Mouse (Mus musculus) MEL (cell line): ENCODE measurements around the gene Eif4e2. TPM values are rescaled to one million over a fixed set of nuclear protein-coding genes. Genes with fewer than 3 reads are reported as not detected.

ENCODE experiments used
- DNase-seq: peaks from one replicate; pipeline ENCODE4 v3.0.0; 2011; ENCODE audit warnings: low read depth, low spot score
- H3K27ac ChIP-seq: 2 replicates; pipeline ENCODE4 v1.5.1; 2012; ENCODE audit warnings: low read depth, mild to moderate bottlenecking, control low read depth, low read length, moderate library complexity; ENCODE audit not compliant: control insufficient read depth
- H3K27me3 ChIP-seq, 2 experiments: fragments of 150-350 bp in 1 of 2; sonication (generic) in 1 of 2; 2 replicates each; pipeline ENCODE4 v1.6.1; 2012; ENCODE audit warnings: low read length in 2 of 2, mild to moderate bottlenecking in 2 of 2, improper control_type of control experiment in 1 of 2, moderate library complexity in 1 of 2; ENCODE audit not compliant: insufficient read depth in 2 of 2, control insufficient read depth in 1 of 2
- H3K36me3 ChIP-seq, 2 experiments: 2 replicates each; pipeline ENCODE4 v1.6.1; 2012 to 2014; ENCODE audit warnings: low read length in 2 of 2, improper control_type of control experiment in 1 of 2, inconsistent platforms in 1 of 2, mild to moderate bottlenecking in 1 of 2; ENCODE audit not compliant: insufficient read depth in 2 of 2, control insufficient read depth in 1 of 2
- H3K4me1 ChIP-seq, 2 experiments: fragments of 150-350 bp in 1 of 2; sonication (generic) in 1 of 2; 2 replicates each; pipeline ENCODE4 v1.6.1; 2012; ENCODE audit warnings: low read length in 2 of 2, improper control_type of control experiment in 1 of 2, mild to moderate bottlenecking in 1 of 2; ENCODE audit not compliant: insufficient read depth in 2 of 2, control insufficient read depth in 1 of 2
- H3K4me3 ChIP-seq, 2 experiments: fragments of 150-350 bp in 1 of 2; sonication (generic) in 1 of 2; 2 replicates each; pipeline ENCODE4 v1.5.1; 2012; ENCODE audit warnings: low read depth in 2 of 2, low read length in 2 of 2, mild to moderate bottlenecking in 2 of 2, moderate library complexity in 2 of 2, control low read depth in 1 of 2, improper control_type of control experiment in 1 of 2; ENCODE audit not compliant: control insufficient read depth in 1 of 2, insufficient read depth in 1 of 2
- H3K79me2 ChIP-seq: 2 replicates; pipeline ENCODE4 v1.6.1; 2012; ENCODE audit warnings: mild to moderate bottlenecking, low read length, moderate library complexity; ENCODE audit not compliant: control insufficient read depth, poor library complexity, insufficient read depth
- H3K9ac ChIP-seq: 2 replicates; pipeline ENCODE4 v1.6.1; 2012; ENCODE audit warnings: low read depth, mild to moderate bottlenecking, control low read depth, low read length, moderate library complexity; ENCODE audit not compliant: control insufficient read depth, poor library complexity, severe bottlenecking
- H3K9me3 ChIP-seq: fragments of 150-350 bp; sonication (generic); replicated peaks from 2 replicates; pipeline ENCODE4 v1.6.1; 2012; ENCODE audit warnings: mild to moderate bottlenecking, low read length, improper control_type of control experiment, moderate library complexity; ENCODE audit not compliant: insufficient read depth
- CHD1 ChIP-seq: IDR thresholded peaks from 2 replicates; pipeline ENCODE4 v1.6.1; 2012; ENCODE audit warnings: low read depth, mild to moderate bottlenecking, inconsistent platforms, low read length, improper control_type of control experiment
- CTCF ChIP-seq, 3 experiments: IDR thresholded peaks in 2 of 3; conservative IDR thresholded peaks in 1 of 3; 2 replicates each; pipeline ENCODE4 v1.5.1; 2011 to 2012; ENCODE audit warnings: low read length in 3 of 3, low read depth in 2 of 3, mild to moderate bottlenecking in 2 of 3, improper control_type of control experiment in 1 of 3, inconsistent platforms in 1 of 3, mixed read lengths in 1 of 3, moderate library complexity in 1 of 3; ENCODE audit not compliant: control insufficient read depth in 1 of 3, insufficient read depth in 1 of 3, poor library complexity in 1 of 3, severe bottlenecking in 1 of 3
- E2F4 ChIP-seq: IDR thresholded peaks from 2 replicates; pipeline ENCODE4 v1.6.1; 2011; ENCODE audit warnings: low read depth, low read length, improper control_type of control experiment, borderline replicate concordance
- ELF1 ChIP-seq: IDR thresholded peaks from 2 replicates; pipeline ENCODE4 v1.6.1; 2014; ENCODE audit warnings: low read depth, mild to moderate bottlenecking, inconsistent platforms, low read length, improper control_type of control experiment, moderate library complexity
- EP300 ChIP-seq, 2 experiments: IDR thresholded peaks; 2 replicates each; pipeline ENCODE4 v1.6.1; 2011; ENCODE audit warnings: improper control_type of control experiment in 2 of 2, low read length in 2 of 2, low read depth in 1 of 2, mild to moderate bottlenecking in 1 of 2
- GABPA ChIP-seq: IDR thresholded peaks from 2 replicates; pipeline ENCODE4 v1.6.1; 2012; ENCODE audit warnings: low read depth, mild to moderate bottlenecking, inconsistent platforms, low read length, improper control_type of control experiment, moderate library complexity
- GATA1 ChIP-seq: IDR thresholded peaks from 2 replicates; pipeline ENCODE4 v1.6.1; 2011; ENCODE audit warnings: low read depth, low read length, improper control_type of control experiment
- JUND ChIP-seq: IDR thresholded peaks from 2 replicates; pipeline ENCODE4 v1.6.1; 2011; ENCODE audit warnings: low read depth, mild to moderate bottlenecking, improper control_type of control experiment, low read length
- MAX ChIP-seq: IDR thresholded peaks from 2 replicates; pipeline ENCODE4 v1.6.1; 2011; ENCODE audit warnings: low read length, improper control_type of control experiment
- MAZ ChIP-seq: IDR thresholded peaks from 2 replicates; pipeline ENCODE4 v1.6.1; 2012; ENCODE audit warnings: low read depth, mild to moderate bottlenecking, inconsistent platforms, low read length, improper control_type of control experiment
- MEF2A ChIP-seq: IDR thresholded peaks from 2 replicates; pipeline ENCODE4 v1.6.1; 2014; ENCODE audit warnings: low read depth, mild to moderate bottlenecking, inconsistent platforms, low read length, improper control_type of control experiment; ENCODE audit not compliant: poor library complexity, insufficient replicate concordance, severe bottlenecking; ENCODE audit errors: extremely low read depth
- MXI1 ChIP-seq: IDR thresholded peaks from 2 replicates; pipeline ENCODE4 v1.6.1; 2011; ENCODE audit warnings: mild to moderate bottlenecking, low read depth, low read length, improper control_type of control experiment
- NELFE ChIP-seq: IDR thresholded peaks from 2 replicates; pipeline ENCODE4 v1.6.1; 2011; ENCODE audit warnings: low read depth, low read length, improper control_type of control experiment
- NRF1 ChIP-seq: IDR thresholded peaks from 2 replicates; pipeline ENCODE4 v1.6.1; 2014; ENCODE audit warnings: low read depth, mild to moderate bottlenecking, inconsistent platforms, low read length, improper control_type of control experiment, moderate library complexity; ENCODE audit not compliant: poor library complexity, insufficient read depth, severe bottlenecking
- POLR2A ChIP-seq, 2 experiments: IDR thresholded peaks; 2 replicates each; pipeline ENCODE4 v1.6.1; 2011 to 2012; ENCODE audit warnings: low read length in 2 of 2, mild to moderate bottlenecking in 2 of 2, control low read depth in 1 of 2, improper control_type of control experiment in 1 of 2, low read depth in 1 of 2, moderate library complexity in 1 of 2; ENCODE audit not compliant: control insufficient read depth in 1 of 2, insufficient read depth in 1 of 2, poor library complexity in 1 of 2
- POLR2AphosphoS2 ChIP-seq: IDR thresholded peaks from 2 replicates; pipeline ENCODE4 v1.6.1; 2011; ENCODE audit warnings: low read length, improper control_type of control experiment
- POLR2AphosphoS5 ChIP-seq: IDR thresholded peaks from 2 replicates; pipeline ENCODE4 v1.6.1; 2012; ENCODE audit warnings: low read depth, borderline replicate concordance, mild to moderate bottlenecking, inconsistent platforms, low read length, moderate library complexity, mixed read lengths
- RAD21 ChIP-seq: IDR thresholded peaks from 2 replicates; pipeline ENCODE4 v1.6.1; 2011; ENCODE audit warnings: mild to moderate bottlenecking, low read depth, low read length, improper control_type of control experiment
- RCOR1 ChIP-seq: IDR thresholded peaks from 2 replicates; pipeline ENCODE4 v1.6.1; 2012; ENCODE audit warnings: low read depth, mild to moderate bottlenecking, inconsistent platforms, low read length, improper control_type of control experiment
- SMC3 ChIP-seq: IDR thresholded peaks from 2 replicates; pipeline ENCODE4 v1.6.1; 2011; ENCODE audit warnings: low read depth, low read length, improper control_type of control experiment
- TAL1 ChIP-seq: IDR thresholded peaks from 2 replicates; pipeline ENCODE4 v1.6.1; 2012; ENCODE audit warnings: mild to moderate bottlenecking, inconsistent platforms, low read length, moderate library complexity, mixed read lengths
- TBP ChIP-seq: IDR thresholded peaks from 2 replicates; pipeline ENCODE4 v1.8.0; 2011; ENCODE audit warnings: low read depth, low read length, improper control_type of control experiment
- TCF12 ChIP-seq: IDR thresholded peaks from 2 replicates; pipeline ENCODE4 v1.6.1; 2014; ENCODE audit warnings: low read depth, mild to moderate bottlenecking, inconsistent platforms, low read length, improper control_type of control experiment, moderate library complexity
- UBTF ChIP-seq: IDR thresholded peaks from 2 replicates; pipeline ENCODE4 v1.6.1; 2012; ENCODE audit warnings: low read depth, mild to moderate bottlenecking, inconsistent platforms, low read length, improper control_type of control experiment, moderate library complexity, borderline replicate concordance; ENCODE audit not compliant: insufficient read depth
- USF1 ChIP-seq: IDR thresholded peaks from 2 replicates; pipeline ENCODE4 v1.6.1; 2014; ENCODE audit warnings: low read depth, mild to moderate bottlenecking, inconsistent platforms, low read length, improper control_type of control experiment, moderate library complexity
- USF2 ChIP-seq, 2 experiments: IDR thresholded peaks; 2 replicates each; pipeline ENCODE4 v1.6.1; 2011 to 2012; ENCODE audit warnings: improper control_type of control experiment in 2 of 2, low read length in 2 of 2, borderline replicate concordance in 1 of 2, inconsistent platforms in 1 of 2, low read depth in 1 of 2, mild to moderate bottlenecking in 1 of 2; ENCODE audit not compliant: insufficient read depth in 1 of 2
- ZC3H11A ChIP-seq: IDR thresholded peaks from 2 replicates; pipeline ENCODE4 v1.6.1; 2012; ENCODE audit warnings: low read depth, mild to moderate bottlenecking, inconsistent platforms, low read length, improper control_type of control experiment
- ZNF384 ChIP-seq: IDR thresholded peaks from 2 replicates; pipeline ENCODE4 v1.6.1; 2012; ENCODE audit warnings: low read depth, mild to moderate bottlenecking, inconsistent platforms, low read length, improper control_type of control experiment
- polyA plus RNA-seq, 2 experiments: library from polyadenylated mRNA; stranded (reverse) in 1 of 2; unstranded in 1 of 2; fragments of >175 nt in 1 of 2; fragments of >200 nt in 1 of 2; gene quantifications; 2 replicates each; pipeline versions ENCODE4 v1.2.1 to v1.2.4; 2012; ENCODE audit warnings: low replicate concordance in 2 of 2, low read depth in 1 of 2; ENCODE audit not compliant: insufficient read length in 2 of 2, insufficient read depth in 1 of 2, missing spikeins in 1 of 2
- total RNA-seq: library from RNA; depleted of rRNA; stranded (reverse); fragments of 300-350 nt; gene quantifications from 2 replicates; pipeline ENCODE4 v1.2.3, GENCODE M21; 2012

Gene Eif4e2
- total and polyA plus RNA-seq, 3 experiments = 132 to 220 (median 165) TPM

DNA sequence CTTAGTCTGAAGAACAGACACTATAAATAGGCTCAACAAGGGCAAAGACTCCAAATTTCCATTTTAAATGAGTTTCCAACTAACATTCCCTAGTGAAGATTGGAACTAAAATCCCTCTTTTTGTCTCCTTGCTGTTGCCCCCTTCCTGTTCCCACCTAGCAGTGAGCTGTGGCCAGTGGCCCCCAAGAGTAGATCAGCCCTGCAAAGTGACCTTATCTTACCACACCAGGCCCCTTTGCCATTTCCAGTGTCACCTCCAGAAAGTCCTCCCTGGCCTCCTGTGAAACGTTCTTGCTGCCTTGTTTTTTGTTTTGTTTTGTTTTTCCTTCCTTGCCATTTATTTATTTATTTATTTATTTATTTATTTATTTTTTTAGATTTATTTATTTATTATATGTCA, 31.7 kb downstream of the Eif4e2 start:
- Histone ChIP-seq H3K9ac (no peak overlapping the region), H3K4me3 (no peak overlapping the region), H3K4me1 (0 out of 4 replicates have a peak, but pooled peaks cover 0 to 1% of the 10 kb centered on the region in 2 experiments), H3K27me3 (no peaks in the 10 kb centered on the region), H3K79me2 (no peaks in the 10 kb centered on the region), H3K36me3 (no peaks in the 10 kb centered on the region)
- no peak for DNase-seq
- TF ChIP-seq TAL1 (peak; percentile 16; the same call in 1 of the 2 replicates), POLR2AphosphoS2 (no peak), MAZ (no peak)
- TF ChIP-seq, all 39 proteins: peak for 1
- Histone ChIP-seq H3K27ac (no peak overlapping the region), H3K9me3 (no peaks in the 10 kb centered on the region)

DNA sequence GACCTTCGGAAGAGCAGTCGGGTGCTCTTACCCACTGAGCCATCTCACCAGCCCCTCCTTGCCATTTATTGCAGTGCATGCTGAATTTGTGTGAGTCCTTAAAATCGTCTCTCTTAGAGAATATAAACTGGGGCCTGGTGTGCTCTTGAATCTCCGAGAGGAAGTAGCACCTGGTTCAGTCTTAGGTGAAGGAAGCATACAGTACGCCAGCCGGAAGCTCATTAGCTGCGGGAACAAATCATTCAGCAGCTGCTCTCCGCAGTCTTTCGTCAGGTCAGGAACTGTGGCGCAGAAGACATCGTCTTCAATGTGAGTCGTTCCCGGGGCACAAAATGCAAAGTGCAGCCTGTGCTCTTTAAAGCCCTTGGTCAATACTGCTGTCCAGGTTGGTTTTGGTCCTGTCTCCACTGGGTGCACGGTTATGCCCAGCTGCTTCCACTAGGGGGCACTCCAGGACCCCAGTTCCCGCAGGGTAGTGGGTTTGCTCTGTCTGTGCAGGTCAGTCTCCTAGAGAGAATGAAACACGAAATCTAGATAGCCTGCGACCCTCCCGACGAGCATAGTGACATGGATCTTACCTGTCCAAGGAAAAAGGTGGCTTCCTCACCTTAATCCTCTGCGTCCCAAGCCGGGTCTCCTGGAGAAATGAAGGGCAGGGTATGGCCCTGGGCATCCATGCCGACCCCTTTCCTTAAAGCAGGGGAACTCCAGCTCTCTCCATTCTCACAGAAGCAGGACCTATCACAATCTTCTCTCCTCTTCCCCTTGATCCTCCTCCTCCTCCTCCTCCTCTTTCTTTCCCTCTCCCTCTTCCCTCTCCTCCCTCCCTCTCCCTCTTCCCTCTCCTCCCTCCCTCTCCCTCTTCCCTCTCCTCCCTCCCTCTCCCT, 32.5 kb downstream of the Eif4e2 start:
- Histone ChIP-seq H3K4me3 (no peak overlapping the region), H3K9ac (no peak overlapping the region), H3K79me2 (no peaks in the 10 kb centered on the region), H3K9me3 (no peaks in the 10 kb centered on the region), H3K27ac (no peak overlapping the region), H3K36me3 (no peaks in the 10 kb centered on the region), H3K27me3 (no peaks in the 10 kb centered on the region), H3K4me1 (0 out of 4 replicates have a peak, but pooled peaks cover 0 to 1% of the 10 kb centered on the region in 2 experiments)
- TF ChIP-seq ZC3H11A (peak; percentile 78), MXI1 (no peak), RCOR1 (no peak), POLR2AphosphoS2 (no peak), NELFE (no peak), TCF12 (no peak), ZNF384 (no peak), USF1 (no peak), UBTF (no peak), POLR2AphosphoS5 (no peak), POLR2A (IDR thresholded peaks at IDR 0.05; ENCODE audit: control insufficient read depth in 1 of 2, insufficient read depth in 1 of 2, low read depth in 1 of 2, low read length in 2 of 2, poor library complexity in 1 of 2) (no peak), ELF1 (no peak), NRF1 (no peak), CTCF (IDR thresholded peaks at IDR 0.05 in 2 of 3, conservative IDR thresholded peaks at IDR 0.05 in 1 of 3; ENCODE audit: control insufficient read depth in 1 of 3, insufficient read depth in 1 of 3, low read depth in 2 of 3, low read length in 3 of 3, poor library complexity in 1 of 3, severe bottlenecking in 1 of 3) (peak; percentile 87 to 97 (median 96)), TBP (no peak), GATA1 (no peak), EP300 (IDR thresholded peaks at IDR 0.05; ENCODE audit: low read depth in 1 of 2, low read length in 2 of 2) (no peak), MAX (no peak), GABPA (no peak), E2F4 (no peak), SMC3 (peak; percentile 71), JUND (no peak), CHD1 (no peak), MEF2A (no peak), USF2 (IDR thresholded peaks at IDR 0.05; ENCODE audit: borderline replicate concordance in 1 of 2, insufficient read depth in 1 of 2, low read depth in 1 of 2, low read length in 2 of 2) (no peak), RAD21 (peak; percentile 90)
- DNase-seq = peak; percentile 61
